Mouse (Mus musculus) liver, postnatal 0 days (tissue): ENCODE data around the gene Ccr8.

Source experiments
- CTCF ChIP-seq: sonication (generic); IDR thresholded peaks from 2 replicates; pipeline ENCODE4 v1.5.1; 2016; ENCODE audit warnings: antibody characterized with exemption, low read depth
- EP300 ChIP-seq: IDR thresholded peaks from 2 replicates; pipeline ENCODE4 v1.6.1; 2016; ENCODE audit warnings: antibody characterized with exemption, low read depth, mild to moderate bottlenecking

DNA sequence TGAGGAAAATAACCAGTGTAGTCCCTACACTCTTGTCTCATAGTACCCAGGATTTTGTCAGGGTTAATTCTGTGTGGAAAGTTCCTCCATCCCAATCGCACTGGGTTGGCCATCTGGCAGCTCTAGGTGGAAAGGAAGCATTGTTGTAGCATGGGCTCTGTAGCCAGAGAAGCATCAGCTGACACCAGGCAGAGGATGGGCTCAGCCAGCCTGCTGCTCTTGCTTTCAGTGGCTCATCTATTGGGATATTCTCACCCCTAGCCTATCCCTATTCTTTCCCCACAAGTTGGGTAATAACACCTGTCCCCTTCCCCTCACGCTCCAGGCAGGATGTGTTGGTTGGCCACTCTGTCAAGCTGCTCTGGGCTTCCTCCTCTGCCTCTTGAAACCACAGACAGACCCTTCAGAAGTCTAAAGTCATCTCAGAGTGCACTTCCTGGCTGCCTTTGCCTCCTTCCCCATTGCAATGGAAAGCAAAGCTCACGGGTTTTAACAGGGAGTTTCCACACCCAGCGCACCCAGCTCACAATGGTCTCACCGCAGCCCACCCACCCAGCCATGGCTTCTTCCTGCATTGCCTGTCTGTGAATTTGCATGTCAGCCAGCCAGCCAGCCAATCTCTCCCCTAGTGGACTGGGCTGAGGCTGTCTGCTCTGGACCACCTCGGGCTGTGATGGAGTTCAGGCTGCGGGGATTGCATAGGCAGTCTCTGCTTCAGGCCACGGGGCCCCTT is 37.2 kb upstream of the Ccr8 start:
- TF ChIP-seq CTCF (no peak), EP300 (no peak)
